Mouse (Mus musculus) G1E (cell line): ENCODE data around the gene Fosl2.

ENCODE experiments used
- CTCF ChIP-seq: IDR thresholded peaks from 2 replicates; pipeline ENCODE4 v1.5.1; 2012; ENCODE audit warnings: low read depth, low read length, inconsistent platforms, mixed read lengths
- GATA1 ChIP-seq: IDR thresholded peaks from 2 replicates; pipeline ENCODE4 v1.6.1; 2012; ENCODE audit warnings: borderline replicate concordance, low read length, inconsistent platforms, mixed read lengths
- GATA2 ChIP-seq: IDR thresholded peaks from 2 replicates; pipeline ENCODE4 v1.6.1; 2012; ENCODE audit warnings: low read depth, low read length, inconsistent platforms, borderline replicate concordance
- TAL1 ChIP-seq: conservative IDR thresholded peaks from 2 replicates; pipeline ENCODE4 v1.6.1; 2012; ENCODE audit warnings: low read depth, low read length, inconsistent platforms, mixed read lengths

GRCm38 (mm10) chr5:32192016-32192845 lies 56.6 kb downstream of the Fosl2 start:
- TF ChIP-seq CTCF: no peak
- TF ChIP-seq GATA1: no peak
- no peak for TF ChIP-seq TAL1
- TF ChIP-seq GATA2: no peak
